Mouse (Mus musculus) layer of hippocampus, postnatal 36 days (tissue): ENCODE data around the gene Pkn2. TPM values are rescaled to one million over a fixed set of nuclear protein-coding genes. Genes with fewer than 3 reads are reported as not detected.

Experiments used
- total RNA-seq, 2 experiments: library from RNA; stranded (reverse); gene quantifications; 2 replicates each; pipeline ENCODE4 v1.2.3; 2021

Pkn2 gene
- total RNA-seq, 2 experiments from 2014 or later, result 30.5 to 36.9 TPM

Other genes with a start within 250 kb of the Pkn2 start
- gene Kyat3, start 181.0 kb downstream of the Pkn2 start, total RNA-seq, result 1 to 10 TPM; 4.5 to 5.3 TPM
- 10 to 100 TPM; 41.1 to 42.9 TPM for gene Gtf2b, start 117.0 kb downstream of the Pkn2 start, total RNA-seq